Mouse (Mus musculus) intestine, embryonic 16.5 days (tissue): Measurements from ENCODE around the gene Ulk2. TPM values are rescaled to one million over a fixed set of nuclear protein-coding genes. Genes with fewer than 3 reads are reported as not detected.
"Not testable (repeated sequence)": the region's sequence is repeated elsewhere in the genome, so short reads cannot be mapped to it uniquely, and the experiment has no call there.

ENCODE experiments used
- ATAC-seq: fragments of 200-750 bp; cut with Nextera tagmentation; 2 replicates; pipeline ENCODE4 v1.8.0; 2017; ENCODE audit warnings: moderate TSS enrichment, moderate library complexity
- H3K27ac ChIP-seq: fragments of 300-500 bp; sonication (generic); 2 replicates; pipeline ENCODE4 v1.5.1; 2014; ENCODE audit warnings: mild to moderate bottlenecking, low read length
- H3K27me3 ChIP-seq: fragments of 300-500 bp; sonication (generic); replicated peaks from 2 replicates; pipeline ENCODE4 v1.6.1; 2014; ENCODE audit warnings: low read length, control low read depth, mixed read lengths; ENCODE audit not compliant: control insufficient read depth, insufficient read depth
- H3K36me3 ChIP-seq: fragments of 300-500 bp; sonication (generic); 2 replicates; pipeline ENCODE4 v1.6.1; 2014; ENCODE audit warnings: low read length, control low read depth; ENCODE audit not compliant: control insufficient read depth, insufficient read depth
- H3K4me1 ChIP-seq: fragments of 300-500 bp; sonication (generic); 2 replicates; pipeline ENCODE4 v1.6.1; 2014; ENCODE audit warnings: low read length, control low read depth, mixed read lengths; ENCODE audit not compliant: control insufficient read depth, insufficient read depth
- H3K4me2 ChIP-seq: fragments of 300-500 bp; sonication (generic); 2 replicates; pipeline ENCODE4 v1.6.1; 2014; ENCODE audit warnings: low read depth, low read length, control low read depth
- H3K4me3 ChIP-seq: fragments of 300-500 bp; sonication (generic); 2 replicates; pipeline ENCODE4 v1.5.1; 2014; ENCODE audit warnings: mild to moderate bottlenecking, low read length
- H3K9ac ChIP-seq: fragments of 300-500 bp; sonication (generic); 2 replicates; pipeline ENCODE4 v1.6.1; 2014; ENCODE audit warnings: low read depth, low read length
- H3K9me3 ChIP-seq: fragments of 300-500 bp; sonication (generic); 2 replicates; pipeline ENCODE4 v1.6.1; 2016; ENCODE audit warnings: low read length, control low read depth; ENCODE audit not compliant: control insufficient read depth
- WGBS: fragments of 180-500 bp; shearing (Covaris S2); extraction: QIAGEN DNeasy Blood & Tissue Kit; methylation state at CpG from one replicate; pipeline ENCODE4 v1.1.7; 2014; 5-methylcytosine and 5-hydroxymethylcytosine counted together
- polyA plus RNA-seq: library from polyadenylated mRNA; unstranded; fragments of >200 nt; fragmentation: Nextera tagmentation; extraction: Ambion mirVana; gene quantifications from 2 replicates; pipeline ENCODE4 v1.2.1, GENCODE M21; 2015

Gene Ulk2
- polyA plus RNA-seq, 1 experiment from 2014 or later, result 5.7 TPM

- Histone ChIP-seq H3K27ac (peak overlapping the region; percentile 83; the same call in 1 of the 2 replicates), H3K9me3 (no peaks in the 10 kb centered on the region), H3K4me1 (0 out of 2 replicates have a peak, but pooled peaks cover 2% of the 10 kb centered on the region), H3K4me2 (peak overlapping the region; percentile 83), H3K4me3 (peak overlapping the region; percentile 96), H3K27me3 (no peaks in the 10 kb centered on the region), H3K36me3 (no peaks in the 10 kb centered on the region), H3K9ac (peak overlapping the region; percentile 97)
- ATAC-seq, result no peak
- WGBS, result 13% methylated on average over 5 of the region's 5 CpGs
Observed at GRCm38 (mm10) chr11:61853659-61854058, 1.2 kb downstream of the Ulk2 start.

- ATAC-seq, result no peak
- no peak overlapping the region for H3K4me3 ChIP-seq
Observed at GRCm38 (mm10) chr11:61852916-61853315, 2.0 kb downstream of the Ulk2 start.

GRCm38 (mm10) chr11:61851195-61851594 is 3.7 kb downstream of the Ulk2 start:
- Histone ChIP-seq H3K27me3 (no peaks in the 10 kb centered on the region), H3K27ac (no peak overlapping the region), H3K4me3 (no peak overlapping the region), H3K9ac (no peak overlapping the region), H3K9me3 (no peaks in the 10 kb centered on the region), H3K4me2 (no peak overlapping the region), H3K36me3 (no peaks in the 10 kb centered on the region), H3K4me1 (0 out of 2 replicates have a peak, but pooled peaks cover 2% of the 10 kb centered on the region)
- WGBS, result 82% methylated on average over 3 of the region's 3 CpGs
- no peak for ATAC-seq

More at GRCm38 (mm10) chr11:61852916-61853315, 2.0 kb downstream of the Ulk2 start:
- no peak overlapping the region for H3K9ac ChIP-seq
- no peaks in the 10 kb centered on the region for H3K9me3 ChIP-seq
- no peak overlapping the region for H3K4me2 ChIP-seq
- H3K27me3 ChIP-seq, result no peaks in the 10 kb centered on the region
- H3K27ac ChIP-seq, result no peak overlapping the region
- H3K4me1 ChIP-seq, result 0 out of 2 replicates have a peak, but pooled peaks cover 2% of the 10 kb centered on the region
- H3K36me3 ChIP-seq, result no peaks in the 10 kb centered on the region

GRCm38 (mm10) chr11:61840663-61841062 is 14.2 kb downstream of the Ulk2 start:
- WGBS, result 74% methylated on average over 3 of the region's 3 CpGs
- H3K9me3 ChIP-seq, ATAC-seq, H3K36me3 ChIP-seq, H3K27me3 ChIP-seq, H3K4me3 ChIP-seq, H3K9ac ChIP-seq, H3K4me1 ChIP-seq, H3K4me2 ChIP-seq, H3K27ac ChIP-seq: not testable (repeated sequence)

- H3K27me3 ChIP-seq, result no peaks in the 10 kb centered on the region
- H3K4me2 ChIP-seq, result no peak overlapping the region
- no peaks in the 10 kb centered on the region for H3K4me1 ChIP-seq
- no peak overlapping the region for H3K4me3 ChIP-seq
- H3K36me3 ChIP-seq, result no peaks in the 10 kb centered on the region
- no peak for ATAC-seq
- H3K9me3 ChIP-seq, result no peaks in the 10 kb centered on the region
- no peak overlapping the region for H3K27ac ChIP-seq
- no peak overlapping the region for H3K9ac ChIP-seq
Observed at GRCm38 (mm10) chr11:61839940-61840339, 14.9 kb downstream of the Ulk2 start.

- no peaks in the 10 kb centered on the region for H3K4me1 ChIP-seq
- no peak for ATAC-seq
- no peak overlapping the region for H3K4me3 ChIP-seq
- 93% methylated on average over 1 of the region's 1 CpGs for WGBS
- no peaks in the 10 kb centered on the region for H3K27me3 ChIP-seq
- no peak overlapping the region for H3K9ac ChIP-seq
- H3K9me3 ChIP-seq, result no peaks in the 10 kb centered on the region
- no peak overlapping the region for H3K4me2 ChIP-seq
- no peaks in the 10 kb centered on the region for H3K36me3 ChIP-seq
- H3K27ac ChIP-seq, result no peak overlapping the region
Observed at GRCm38 (mm10) chr11:61839182-61839581, 15.7 kb downstream of the Ulk2 start.

GRCm38 (mm10) chr11:61809793-61810192 is 45.1 kb downstream of the Ulk2 start:
- no peaks in the 10 kb centered on the region for H3K9me3 ChIP-seq
- H3K4me3 ChIP-seq, result no peak overlapping the region
- H3K9ac ChIP-seq, result no peak overlapping the region
- peaks cover 2% of the 10 kb centered on the region; the same call in 1 of the 2 replicates for H3K4me1 ChIP-seq
- H3K4me2 ChIP-seq, result no peak overlapping the region
- 43% methylated on average over 4 of the region's 4 CpGs for WGBS
- H3K27me3 ChIP-seq, result no peaks in the 10 kb centered on the region
- H3K27ac ChIP-seq, result no peak overlapping the region
- H3K36me3 ChIP-seq, result no peaks in the 10 kb centered on the region
- no peak for ATAC-seq

- Histone ChIP-seq H3K4me2 (no peak overlapping the region), H3K27ac (peak overlapping the region; percentile 51; the same call in 1 of the 2 replicates), H3K27me3 (no peaks in the 10 kb centered on the region), H3K9ac (no peak overlapping the region), H3K4me1 (peaks cover 2% of the 10 kb centered on the region; the same call in 1 of the 2 replicates), H3K36me3 (no peaks in the 10 kb centered on the region), H3K9me3 (no peaks in the 10 kb centered on the region), H3K4me3 (no peak overlapping the region)
- ATAC-seq, result peak; percentile 33; the same call in 1 of the 2 replicates
- 70% methylated on average over 2 of the region's 2 CpGs for WGBS
Observed at GRCm38 (mm10) chr11:61808551-61809117, 46.2 kb downstream of the Ulk2 start.

- Histone ChIP-seq H3K4me3 (no peak overlapping the region), H3K9me3 (no peaks in the 10 kb centered on the region), H3K27ac (no peak overlapping the region), H3K27me3 (no peaks in the 10 kb centered on the region), H3K36me3 (peaks cover 3% of the 10 kb centered on the region; the same call in 1 of the 2 replicates), H3K4me1 (no peaks in the 10 kb centered on the region), H3K4me2 (no peak overlapping the region), H3K9ac (no peak overlapping the region)
- ATAC-seq, result no peak
- WGBS, result 64% methylated on average over 1 of the region's 1 CpGs
Observed at GRCm38 (mm10) chr11:61793441-61793840, 61.4 kb downstream of the Ulk2 start.

GRCm38 (mm10) chr11:61788550-61788949 is 66.3 kb downstream of the Ulk2 start:
- H3K9me3 ChIP-seq, result no peaks in the 10 kb centered on the region
- H3K9ac ChIP-seq, result no peak overlapping the region
- no peak overlapping the region for H3K27ac ChIP-seq
- H3K36me3 ChIP-seq, result peaks cover 6% of the 10 kb centered on the region; the same call in 1 of the 2 replicates
- no peak overlapping the region for H3K4me2 ChIP-seq
- H3K4me3 ChIP-seq, result no peak overlapping the region
- WGBS, result 100% methylated on average over 1 of the region's 1 CpGs
- H3K27me3 ChIP-seq, result no peaks in the 10 kb centered on the region
- ATAC-seq, result no peak
- no peaks in the 10 kb centered on the region for H3K4me1 ChIP-seq
